Mouse (Mus musculus) monocyte, adult 5-6 weeks (primary cell): ENCODE results near the gene Stk11. TPM values are rescaled to one million over a fixed set of nuclear protein-coding genes. Genes with fewer than 3 reads are reported as not detected.

Experiments
- ATAC-seq: fragments of 153-309, 156-312 bp; replicated peaks from 2 replicates; pipeline ENCODE4 v1.8.0; 2017; ENCODE audit warnings: mild to moderate bottlenecking; ENCODE audit not compliant: low TSS enrichment, insufficient number of reproducible peaks, severe bottlenecking, poor library complexity, low FRiP score
- total RNA-seq: library from RNA; stranded (forward); fragments of 200-1000, 200-491, 200-594 nt; gene quantifications from 3 replicates; pipeline ENCODE4 v1.2.3, GENCODE M21; 2017

The Stk11 gene
- total RNA-seq, 1 experiment from 2014 or later: 155 TPM

DNA sequence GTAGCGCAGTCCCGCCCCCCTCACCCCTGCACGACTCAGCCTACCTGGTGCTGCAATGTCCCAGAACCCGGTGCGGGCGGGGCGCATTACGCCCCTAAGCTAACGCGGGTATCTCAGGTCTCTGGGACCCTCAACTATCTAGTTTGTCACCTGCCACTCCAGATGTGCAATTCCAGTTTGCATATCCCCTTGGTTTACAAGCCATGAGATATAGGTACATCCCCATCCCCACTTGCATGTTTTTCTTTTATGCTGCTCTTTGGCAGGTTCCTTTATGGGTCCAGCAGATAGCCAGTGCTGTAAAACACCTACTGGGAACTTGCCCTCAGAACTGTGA lies 23.8 kb downstream of the Stk11 start:
- no peak for ATAC-seq

DNA sequence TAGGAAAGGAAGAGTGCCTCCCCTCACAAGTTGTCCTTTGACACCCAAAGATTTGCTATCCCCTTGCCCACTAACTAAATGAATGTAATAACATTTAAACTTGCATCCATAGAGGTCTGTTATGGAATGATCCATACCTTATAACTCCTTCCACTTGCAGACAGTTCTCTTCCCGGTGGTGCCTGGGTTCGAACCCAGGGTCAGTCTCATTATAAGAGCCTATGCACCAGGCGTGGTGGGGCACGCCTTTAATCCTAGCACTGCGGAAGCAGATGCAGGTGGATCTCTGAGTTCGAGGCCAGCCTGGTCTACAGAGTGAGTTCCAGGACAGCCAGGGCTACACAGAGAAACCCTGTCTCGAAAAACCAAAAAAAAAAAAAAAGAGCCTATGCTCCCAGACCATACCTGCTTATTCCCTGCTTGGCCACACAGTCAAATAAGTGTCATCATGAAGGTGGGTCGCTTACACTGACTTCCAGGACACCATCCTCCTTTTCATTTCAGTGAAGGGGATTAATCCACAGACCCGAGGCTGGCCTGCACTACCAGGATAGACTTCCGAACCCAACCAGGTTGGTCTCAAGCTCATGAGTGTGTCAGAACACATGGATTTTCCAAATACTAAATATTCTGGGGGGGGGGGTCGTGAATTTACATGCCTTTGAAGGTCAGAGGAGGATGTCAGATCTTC lies 24.5 kb downstream of the Stk11 start:
- ATAC-seq: no peak

DNA sequence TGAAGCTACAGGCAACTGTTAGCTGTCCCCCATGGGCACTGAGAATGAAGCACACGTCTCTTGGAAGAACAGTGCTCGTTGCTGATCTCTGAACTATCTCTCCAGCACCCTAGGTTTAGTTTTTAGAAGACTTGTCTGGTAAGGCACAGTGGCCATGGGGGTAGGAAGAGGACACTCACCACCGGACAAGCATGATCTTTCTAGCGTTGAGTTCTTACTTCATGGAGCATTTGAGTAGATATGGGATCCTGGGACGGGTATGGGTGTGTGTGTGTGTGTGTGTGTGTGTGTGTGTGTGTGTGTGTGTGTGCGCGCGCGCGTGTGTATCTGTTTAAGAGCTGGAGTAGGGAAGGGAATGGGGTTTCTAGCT lies 25.0 kb downstream of the Stk11 start, which contains the start of gene Cbarp:
Gene Cbarp (minus strand): TSS at position 170 of the 370 bp plus-strand sequence.
- ATAC-seq: no peak

DNA sequence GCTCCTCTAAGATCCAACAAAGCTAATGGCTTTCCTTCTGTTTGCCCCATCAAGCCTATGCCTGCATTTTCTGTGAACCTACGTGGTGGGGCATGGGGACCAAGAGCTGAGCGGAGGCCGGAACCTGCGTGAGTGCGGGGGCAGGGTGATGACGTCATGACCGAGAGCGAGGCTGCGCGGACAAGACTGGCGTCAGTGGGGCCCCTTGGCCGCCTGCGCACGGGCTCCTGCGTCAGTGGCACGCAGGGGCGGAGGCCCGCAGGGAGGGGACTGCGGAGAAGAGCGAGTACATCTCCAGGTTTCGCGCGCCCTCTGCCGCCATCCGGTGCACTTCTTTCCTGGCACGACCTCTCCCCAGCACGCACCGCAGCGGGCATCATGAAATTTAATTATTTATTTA lies 25.6 kb downstream of the Stk11 start:
- peak; percentile 55 for ATAC-seq

DNA sequence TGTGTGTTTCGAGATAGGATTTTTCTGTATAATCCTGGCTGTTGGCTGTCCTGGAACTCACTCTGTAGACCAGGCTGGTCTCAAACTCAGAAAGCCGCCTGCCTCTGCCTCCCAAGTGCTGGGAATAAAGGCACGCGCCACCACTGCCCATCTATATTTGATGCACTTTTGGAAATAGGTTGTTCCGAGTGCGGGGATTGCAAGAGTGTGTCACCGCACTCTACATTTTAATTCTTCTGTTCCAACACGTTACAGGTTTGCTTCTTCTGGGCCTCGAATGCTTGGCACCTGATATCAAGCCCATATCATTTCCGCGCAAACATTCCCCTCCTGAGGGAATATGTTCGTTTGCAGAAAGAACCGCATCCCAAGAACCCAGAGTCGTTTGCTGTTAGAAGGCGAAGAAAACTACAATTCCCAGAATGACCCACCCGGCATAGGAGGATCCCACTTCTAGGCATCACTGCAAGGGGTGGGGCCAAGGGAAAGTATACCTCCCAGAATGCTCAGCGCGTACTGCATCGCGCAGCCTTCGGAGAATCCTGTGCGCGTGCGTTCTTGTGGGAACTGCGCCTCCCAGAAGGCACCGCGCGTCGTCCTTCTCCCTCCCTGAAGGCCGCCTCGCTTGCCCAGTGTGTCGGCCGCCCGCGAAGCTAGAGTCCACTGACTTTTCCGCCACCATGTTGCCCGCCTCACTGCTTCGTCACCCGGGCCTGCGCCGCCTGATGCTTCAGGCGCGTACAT lies 26.4 kb downstream of the Stk11 start:
- peak; percentile 60 for ATAC-seq

DNA sequence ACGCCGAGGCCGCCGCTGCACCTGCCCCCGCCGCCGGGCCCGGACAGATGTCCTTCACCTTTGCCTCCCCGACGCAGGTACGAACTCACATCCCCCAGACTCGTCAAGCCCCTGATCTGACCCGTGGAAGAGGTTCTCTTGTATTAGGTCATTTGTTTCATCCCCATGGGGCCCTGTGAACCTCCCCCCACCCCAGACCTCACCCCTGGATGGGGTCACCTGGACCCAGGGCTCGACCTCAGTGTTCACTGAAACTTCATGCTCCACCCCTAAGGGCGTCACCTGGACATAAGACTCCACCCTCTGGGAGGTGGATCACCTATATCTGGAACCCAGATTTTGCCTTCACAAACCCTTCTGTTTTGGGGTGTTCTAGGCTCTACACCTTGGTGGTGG lies 26.9 kb downstream of the Stk11 start:
- ATAC-seq: no peak

DNA sequence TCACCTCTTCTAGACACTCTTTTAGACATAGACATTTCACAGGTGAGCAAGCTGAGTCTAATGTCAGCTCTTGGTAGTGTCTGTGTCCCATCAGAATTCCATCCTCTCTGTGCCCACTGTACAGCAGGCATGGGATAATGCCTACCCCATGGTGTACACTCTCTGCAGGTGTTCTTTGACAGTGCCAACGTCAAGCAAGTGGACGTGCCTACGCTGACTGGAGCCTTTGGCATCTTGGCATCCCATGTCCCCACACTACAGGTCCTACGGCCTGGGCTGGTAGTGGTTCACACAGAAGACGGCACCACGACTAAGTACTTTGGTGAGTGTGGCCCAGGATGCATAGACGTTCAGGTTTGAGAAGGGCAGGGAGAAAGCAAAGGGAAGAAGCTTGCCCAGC lies 28.1 kb downstream of the Stk11 start:
- no peak for ATAC-seq

DNA sequence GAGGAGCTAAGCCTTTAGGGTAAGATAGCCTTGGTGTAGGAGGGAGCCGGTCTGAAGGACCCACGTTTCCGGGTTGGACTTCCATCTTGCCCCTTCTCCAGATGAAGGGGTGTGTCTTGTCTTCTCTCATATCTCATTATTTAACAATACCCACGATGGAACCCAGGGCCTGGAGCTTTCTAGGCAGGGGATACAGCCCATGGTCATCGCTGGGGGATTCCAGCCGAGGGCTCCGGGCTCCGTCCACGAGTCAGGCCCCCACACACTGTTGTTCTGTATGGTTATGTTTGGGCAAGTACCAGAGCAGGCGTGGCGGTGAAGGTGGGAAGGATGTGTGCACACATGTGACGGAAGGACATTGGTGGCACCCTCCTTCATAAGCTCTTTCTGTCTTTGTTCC lies 28.6 kb downstream of the Stk11 start:
- ATAC-seq: no peak

DNA sequence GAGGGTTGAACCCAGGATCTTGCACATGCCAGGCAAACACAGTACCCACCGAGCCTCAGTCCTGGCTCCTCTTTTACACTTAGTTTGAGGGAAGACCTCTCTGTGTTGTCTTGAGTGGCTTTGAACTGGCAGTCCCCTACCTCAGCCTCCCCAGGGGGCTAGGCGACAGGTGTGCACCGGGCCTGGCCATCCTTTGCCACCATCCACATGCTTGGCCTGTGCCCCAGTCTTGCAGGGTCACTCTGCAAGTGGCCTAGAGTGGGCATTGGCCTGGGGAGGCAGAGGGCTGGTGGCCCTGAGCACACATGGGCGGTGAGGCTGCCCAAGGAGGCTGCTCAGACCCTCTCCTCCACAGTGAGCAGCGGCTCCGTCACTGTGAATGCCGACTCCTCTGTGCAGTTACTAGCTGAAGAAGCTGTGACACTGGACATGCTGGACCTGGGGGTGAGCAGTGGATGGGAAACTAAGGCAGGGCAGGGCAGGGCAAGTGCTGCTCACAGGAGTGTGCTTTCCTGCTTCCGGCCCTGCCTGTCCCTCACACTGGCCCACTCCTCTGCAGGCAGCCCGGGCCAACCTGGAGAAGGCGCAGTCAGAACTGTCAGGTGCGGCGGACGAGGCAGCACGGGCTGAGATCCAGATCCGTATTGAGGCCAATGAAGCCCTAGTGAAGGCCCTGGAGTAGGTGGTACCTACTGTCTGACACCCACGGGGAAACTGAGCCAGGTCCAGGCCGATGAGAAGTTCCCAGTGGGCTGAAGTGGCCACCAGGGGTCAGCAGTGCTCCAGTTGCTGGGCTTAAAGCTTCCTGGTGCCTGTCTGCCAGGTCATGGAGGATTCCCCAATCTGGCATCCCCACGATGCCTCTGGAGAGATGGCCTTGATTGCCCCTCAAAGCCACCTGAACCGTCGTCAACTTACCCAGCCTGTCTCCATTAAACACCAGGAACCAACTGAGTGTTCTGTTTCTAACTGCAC lies 29.5 kb downstream of the Stk11 start:
- no peak for ATAC-seq

DNA sequence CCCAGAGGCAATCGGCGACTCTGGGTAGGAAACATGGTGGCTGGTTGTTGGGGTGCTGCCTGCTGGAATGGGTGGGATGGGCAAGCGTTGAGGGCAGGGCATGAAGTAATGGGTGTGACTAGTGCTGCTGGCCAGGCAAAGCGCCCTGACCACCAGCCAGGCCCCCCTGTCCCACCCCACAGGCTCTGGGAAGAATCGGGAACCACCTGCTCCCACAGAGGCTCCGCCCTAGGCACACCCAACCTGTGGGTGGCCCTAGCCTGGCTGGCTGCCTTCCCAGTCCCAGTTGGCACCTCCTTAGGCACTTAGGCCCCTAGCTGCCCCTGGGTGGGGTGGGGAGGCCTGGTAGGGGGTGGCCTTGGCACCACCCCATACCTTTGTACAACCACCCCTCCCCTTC lies 30.3 kb downstream of the Stk11 start:
- no peak for ATAC-seq

DNA sequence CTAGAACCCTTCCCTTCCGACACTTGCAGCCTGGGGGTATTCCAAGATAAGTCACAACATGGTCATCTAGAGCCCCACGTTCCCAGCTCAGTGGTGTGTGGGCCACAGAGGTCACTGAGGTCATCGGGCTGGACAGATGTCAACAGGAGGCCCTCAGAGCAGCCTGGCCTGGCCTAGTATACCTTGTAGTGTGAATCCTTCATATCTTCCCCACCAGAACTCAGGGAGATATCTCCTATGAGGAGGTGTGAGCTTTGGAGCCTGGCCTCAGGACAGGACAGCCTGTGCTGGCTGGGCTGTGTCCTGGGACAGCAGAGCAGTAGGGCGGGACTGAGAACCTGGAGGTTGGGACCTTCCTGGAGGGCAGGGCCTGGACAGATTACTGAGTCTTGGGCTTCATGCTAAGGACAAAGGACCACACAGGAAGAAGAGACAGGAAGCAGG lies 31.0 kb downstream of the Stk11 start:
- ATAC-seq: no peak

DNA sequence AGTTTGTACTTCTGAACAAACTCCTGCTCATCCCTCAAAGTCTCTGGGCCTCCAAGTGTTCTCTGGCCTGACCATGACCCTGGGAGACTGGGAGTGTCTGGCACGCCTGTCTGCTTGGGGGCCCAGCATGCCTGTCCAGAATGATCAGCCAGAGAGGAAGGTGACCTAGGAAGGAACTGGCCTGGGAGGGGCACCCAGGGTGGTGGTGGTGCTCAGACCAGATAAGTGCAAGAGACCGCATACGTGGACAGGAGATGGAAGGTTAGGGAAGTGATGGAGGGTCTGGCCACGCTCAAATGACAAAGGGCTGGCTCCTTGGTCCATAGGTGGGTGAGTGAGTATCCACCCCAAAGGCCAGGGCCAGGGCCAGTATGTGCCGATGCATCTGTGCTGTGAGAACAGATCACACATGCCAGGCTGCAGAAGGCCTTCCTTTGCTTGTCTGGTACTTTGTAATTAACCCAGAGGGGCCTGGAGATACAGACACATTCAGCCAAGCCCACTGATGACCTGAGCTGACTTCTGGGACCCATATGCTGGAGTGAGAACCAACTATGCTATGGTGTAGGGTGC lies 31.6 kb downstream of the Stk11 start:
- no peak for ATAC-seq

DNA sequence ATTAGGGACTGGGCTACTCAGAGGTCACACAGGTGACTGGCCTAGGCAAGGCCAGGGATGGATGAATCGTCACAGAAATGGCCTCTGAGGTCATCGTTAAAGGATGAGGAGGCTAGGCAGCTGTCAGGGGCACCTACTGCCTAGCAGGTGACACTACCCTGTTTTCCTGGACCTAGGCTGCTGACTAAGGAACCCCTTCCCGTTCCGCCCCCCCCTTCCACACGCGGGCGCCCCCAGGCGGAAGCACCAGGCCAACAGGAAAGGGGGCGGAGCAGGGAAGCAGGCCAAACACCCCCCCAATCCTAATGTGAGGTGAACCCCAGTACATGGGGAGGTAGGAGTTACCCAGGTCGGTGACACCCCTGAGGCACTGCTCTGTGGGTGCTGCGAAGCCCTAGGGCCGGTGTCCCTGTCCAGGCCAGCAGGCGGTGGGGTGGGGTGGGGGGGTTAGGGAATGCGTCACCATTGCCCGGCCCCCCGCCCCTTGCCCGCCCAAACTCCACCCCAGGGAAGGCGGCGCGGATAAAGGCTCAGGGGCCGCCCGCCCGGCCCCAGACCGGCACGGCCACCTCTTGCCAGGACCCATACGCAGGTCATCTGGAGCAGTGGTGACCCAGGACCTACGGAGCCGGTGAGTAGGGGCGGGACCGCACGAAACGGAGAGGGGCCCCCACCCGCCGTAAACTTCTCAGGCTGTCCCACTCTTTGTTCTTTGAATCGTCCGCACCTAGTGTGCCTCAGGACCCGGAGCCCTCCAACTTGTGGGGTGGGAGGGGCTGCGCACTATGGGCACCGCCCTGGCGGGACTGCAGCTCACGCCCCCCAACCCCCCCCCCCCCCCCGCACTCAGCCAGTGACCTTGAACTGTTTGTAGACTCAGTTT lies 32.4 kb downstream of the Stk11 start, which contains the start of gene Midn:
Gene Midn (plus strand): TSS at position 554 of the 883 bp plus-strand sequence.
- ATAC-seq: no peak

DNA sequence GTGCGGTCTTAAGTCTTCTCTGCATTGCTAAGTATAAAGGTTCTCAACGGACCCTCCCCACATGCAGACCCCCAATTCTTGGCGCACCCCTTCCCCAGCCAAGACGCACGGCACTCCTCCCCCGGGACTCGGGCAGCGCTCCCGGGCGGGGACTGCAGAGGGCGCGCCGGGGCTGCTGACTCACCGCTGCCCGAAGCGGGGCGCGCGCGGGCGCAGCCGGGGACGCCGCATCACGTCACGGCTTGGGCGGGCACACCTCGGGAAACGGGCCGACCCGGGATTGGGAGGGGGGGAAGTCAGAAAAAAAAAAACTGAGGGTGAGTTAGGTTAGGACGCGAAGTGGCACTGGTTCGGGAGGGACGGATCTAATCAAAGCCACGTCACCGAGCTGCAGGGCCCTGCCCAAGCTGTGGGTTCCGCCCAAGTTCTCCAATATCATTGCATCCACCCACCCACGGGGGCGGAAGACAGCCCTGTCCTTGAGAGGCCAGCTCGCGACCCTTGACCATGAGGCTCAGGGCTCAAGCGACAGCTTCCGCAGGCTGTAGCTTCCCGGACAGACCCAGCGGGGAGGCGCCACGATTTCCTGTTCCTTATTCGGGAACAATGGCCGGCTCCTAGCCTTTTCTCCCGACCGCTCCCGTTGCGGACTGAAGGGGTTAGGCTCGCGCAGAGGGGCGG lies 33.1 kb downstream of the Stk11 start:
- peak; percentile 43 for ATAC-seq

DNA sequence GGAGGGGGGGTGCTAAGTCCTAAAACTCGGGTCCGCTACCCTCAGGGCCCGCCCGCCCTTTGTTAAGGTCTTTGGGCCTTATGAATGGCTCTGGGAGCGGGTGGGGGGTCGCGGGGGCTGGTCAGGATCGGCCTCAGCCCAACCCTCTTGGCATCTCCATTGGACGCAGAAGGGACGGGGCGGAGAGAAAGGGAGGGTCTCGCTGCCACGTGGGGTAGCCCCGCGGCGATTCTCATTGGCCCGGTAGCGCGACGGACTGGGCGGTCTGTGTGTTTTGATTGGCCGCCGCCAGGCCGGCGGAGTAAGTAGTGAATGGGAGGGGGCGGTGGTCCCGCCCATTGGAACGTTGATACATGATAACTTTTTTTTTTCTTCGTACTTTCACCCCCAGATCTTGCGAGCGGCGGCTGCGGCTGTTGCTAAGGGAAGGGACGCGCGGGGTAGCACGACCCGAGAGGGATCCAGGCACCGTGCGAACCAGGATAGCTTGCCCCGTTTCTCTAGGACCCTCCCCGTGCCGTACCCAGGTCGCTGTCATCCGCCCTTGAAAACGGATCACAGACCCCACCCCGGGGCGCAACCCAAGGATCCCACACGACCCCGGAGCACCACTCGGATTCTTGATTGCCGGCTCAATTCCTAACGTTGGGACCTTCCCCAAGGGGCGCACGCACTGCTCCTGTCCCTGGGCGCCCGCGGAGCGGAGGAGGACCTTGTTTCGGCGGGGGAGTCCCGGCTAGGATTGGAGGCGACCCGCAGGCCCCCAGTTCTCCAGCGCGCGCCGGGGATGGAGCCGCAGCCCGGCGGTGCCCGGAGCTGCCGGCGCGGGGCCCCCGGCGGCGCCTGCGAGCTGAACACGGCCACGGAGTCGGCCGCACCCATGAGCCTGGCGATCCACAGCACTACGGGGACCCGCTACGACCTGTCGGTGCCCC lies 34.0 kb downstream of the Stk11 start:
- ATAC-seq: peak; percentile 48
